Mouse (Mus musculus): ENCODE results near the gene Lpxn. TPM values are rescaled to one million over a fixed set of nuclear protein-coding genes. Genes with fewer than 3 reads are reported as not detected.

The Lpxn gene
- 7.8 and 9.9 TPM in 2 replicates for total RNA-seq (2014; fragmentation: Nextera tagmentation)
- 6.4 and 10.6 TPM in 2 replicates for total RNA-seq (2017)

GRCm38 (mm10) chr19:12795511-12796327 lies at the start of gene Lpxn, which contains the start of gene Zfp91:
TSS of gene Lpxn (plus strand) at chr19:12796193.
TSS of gene Zfp91 (minus strand) at chr19:12796126.
- peak; percentile 60 for ATAC-seq (replicated peaks; ENCODE audit: poor library complexity, severe bottlenecking)

- ATAC-seq (replicated peaks; ENCODE audit: poor library complexity, severe bottlenecking) = no peak
Measured at GRCm38 (mm10) chr19:12756286-12756685, 39.7 kb upstream of the Lpxn start.

GRCm38 (mm10) chr19:12758936-12759478 lies 37.0 kb upstream of the Lpxn start:
- ATAC-seq (replicated peaks; ENCODE audit: poor library complexity, severe bottlenecking) = no peak

GRCm38 (mm10) chr19:12759656-12760055 lies 36.3 kb upstream of the Lpxn start:
- no peak for ATAC-seq (replicated peaks; ENCODE audit: poor library complexity, severe bottlenecking)

DNA sequence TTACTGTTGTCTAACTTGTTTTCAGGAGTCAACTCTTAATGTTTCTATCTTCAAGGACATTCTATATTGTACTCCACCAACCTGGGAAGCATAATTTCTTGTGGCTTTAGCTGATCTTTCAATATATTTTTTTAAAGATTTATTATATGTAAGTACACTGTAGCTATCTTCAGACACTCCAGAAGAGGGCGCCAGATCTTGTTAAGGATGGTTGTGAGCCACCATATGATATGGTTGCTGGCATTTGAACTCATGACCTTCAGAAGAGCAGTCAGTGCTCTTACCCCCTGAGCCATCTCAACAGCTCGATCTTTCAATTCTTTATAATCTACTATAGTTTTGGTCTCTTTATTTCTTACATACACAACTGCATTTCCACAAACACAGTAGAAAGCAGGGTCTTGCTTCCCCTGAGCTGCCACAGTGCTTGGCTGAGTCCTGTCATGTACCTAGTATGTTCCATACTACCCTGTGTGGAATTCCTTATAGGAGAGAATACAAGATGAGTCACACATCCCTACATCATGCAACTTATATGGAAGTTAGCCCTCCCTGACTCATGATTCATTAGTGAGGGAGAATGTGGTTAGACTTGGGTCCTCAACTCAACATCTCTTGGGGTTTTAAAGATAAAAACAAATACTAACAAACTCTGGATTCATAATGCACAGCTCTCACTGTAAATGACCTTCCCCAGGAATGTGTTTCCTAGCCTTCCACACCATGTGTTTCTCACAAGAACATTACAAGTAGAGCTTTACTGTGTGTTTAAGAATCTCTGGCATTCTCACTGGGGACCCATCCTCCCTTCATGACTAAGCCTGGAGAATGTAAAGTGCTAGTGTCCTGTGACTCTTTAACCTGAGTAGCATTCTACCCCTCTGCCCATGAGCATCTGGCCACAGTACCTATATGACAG lies 33.5 kb upstream of the Lpxn start:
- ATAC-seq (replicated peaks; ENCODE audit: poor library complexity, severe bottlenecking) = no peak

- ATAC-seq (replicated peaks; ENCODE audit: poor library complexity, severe bottlenecking) = no peak
Measured at GRCm38 (mm10) chr19:12765308-12765707, 30.7 kb upstream of the Lpxn start, which contains the start of gene Cntf. TSS of gene Cntf (minus strand) at chr19:12765632.

DNA sequence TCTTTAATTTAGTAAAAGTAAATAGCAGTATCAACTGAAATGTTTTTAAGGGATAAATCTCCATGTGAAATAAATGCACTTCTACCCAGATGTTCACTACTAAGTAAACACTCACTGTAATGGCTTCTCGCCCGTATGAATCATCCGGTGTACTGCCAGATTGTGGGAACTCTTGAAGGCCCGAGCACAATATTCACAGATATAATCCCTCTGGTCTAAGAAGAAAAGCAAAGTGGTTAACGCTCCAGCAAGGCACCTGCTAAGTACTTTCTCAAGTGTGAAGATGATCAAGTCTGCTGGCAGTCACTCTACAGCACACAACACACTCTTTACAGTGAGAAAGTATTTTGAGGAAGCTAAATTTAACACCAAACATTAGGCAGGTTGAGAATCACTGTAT lies 25.1 kb upstream of the Lpxn start:
- no peak for ATAC-seq (replicated peaks; ENCODE audit: poor library complexity, severe bottlenecking)

DNA sequence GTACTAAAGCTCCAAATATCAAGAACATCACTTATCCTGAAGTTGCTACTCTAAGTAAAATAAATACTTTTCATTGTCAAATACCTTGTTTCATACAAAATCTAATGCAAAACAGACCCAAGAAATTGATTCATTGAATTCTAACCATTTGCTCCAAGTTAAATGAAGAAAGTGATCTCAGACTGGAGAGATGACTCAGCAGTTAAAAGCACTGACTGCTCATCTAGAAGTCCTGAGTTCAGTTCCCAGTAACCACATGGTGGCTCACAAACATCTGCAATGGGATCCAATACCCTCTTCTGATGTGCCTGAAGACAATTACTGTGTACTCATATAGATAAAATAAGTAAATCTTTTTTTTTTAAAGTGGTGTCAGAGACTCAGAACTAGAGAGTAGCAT lies 15.6 kb upstream of the Lpxn start:
- no peak for ATAC-seq (replicated peaks; ENCODE audit: poor library complexity, severe bottlenecking)

DNA sequence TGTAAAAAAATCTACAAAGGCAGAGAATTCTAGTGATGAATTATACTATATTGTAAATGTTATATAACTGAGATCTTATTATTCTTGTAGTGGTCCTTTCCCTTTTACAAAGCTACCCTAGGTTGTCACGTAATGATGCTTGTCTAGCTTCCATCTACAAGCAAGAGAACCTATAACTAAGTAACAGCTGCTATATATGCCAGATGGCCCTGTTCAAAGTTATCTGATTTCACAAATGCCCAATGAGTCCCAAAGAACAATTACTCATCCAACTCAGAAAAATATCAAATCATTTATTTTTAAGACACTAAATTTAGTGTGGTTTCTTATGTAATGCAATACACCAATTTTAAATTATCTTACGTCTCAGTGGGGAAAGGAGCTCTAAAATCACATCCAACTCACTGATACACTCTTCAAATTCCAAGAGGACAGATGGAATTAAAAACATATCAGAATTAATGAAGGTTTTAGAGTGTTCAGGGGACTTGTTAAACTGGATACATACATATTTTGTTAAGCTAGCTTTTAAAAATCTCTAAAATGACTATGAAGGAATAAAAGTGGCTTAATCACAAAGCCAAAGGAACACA lies 9.1 kb upstream of the Lpxn start:
- ATAC-seq (replicated peaks; ENCODE audit: poor library complexity, severe bottlenecking) = no peak

- ATAC-seq (replicated peaks; ENCODE audit: poor library complexity, severe bottlenecking) = no peak
Measured at GRCm38 (mm10) chr19:12787721-12788120, 8.3 kb upstream of the Lpxn start.

- no peak for ATAC-seq (replicated peaks; ENCODE audit: poor library complexity, severe bottlenecking)
Measured at GRCm38 (mm10) chr19:12792374-12792773, 3.6 kb upstream of the Lpxn start.

DNA sequence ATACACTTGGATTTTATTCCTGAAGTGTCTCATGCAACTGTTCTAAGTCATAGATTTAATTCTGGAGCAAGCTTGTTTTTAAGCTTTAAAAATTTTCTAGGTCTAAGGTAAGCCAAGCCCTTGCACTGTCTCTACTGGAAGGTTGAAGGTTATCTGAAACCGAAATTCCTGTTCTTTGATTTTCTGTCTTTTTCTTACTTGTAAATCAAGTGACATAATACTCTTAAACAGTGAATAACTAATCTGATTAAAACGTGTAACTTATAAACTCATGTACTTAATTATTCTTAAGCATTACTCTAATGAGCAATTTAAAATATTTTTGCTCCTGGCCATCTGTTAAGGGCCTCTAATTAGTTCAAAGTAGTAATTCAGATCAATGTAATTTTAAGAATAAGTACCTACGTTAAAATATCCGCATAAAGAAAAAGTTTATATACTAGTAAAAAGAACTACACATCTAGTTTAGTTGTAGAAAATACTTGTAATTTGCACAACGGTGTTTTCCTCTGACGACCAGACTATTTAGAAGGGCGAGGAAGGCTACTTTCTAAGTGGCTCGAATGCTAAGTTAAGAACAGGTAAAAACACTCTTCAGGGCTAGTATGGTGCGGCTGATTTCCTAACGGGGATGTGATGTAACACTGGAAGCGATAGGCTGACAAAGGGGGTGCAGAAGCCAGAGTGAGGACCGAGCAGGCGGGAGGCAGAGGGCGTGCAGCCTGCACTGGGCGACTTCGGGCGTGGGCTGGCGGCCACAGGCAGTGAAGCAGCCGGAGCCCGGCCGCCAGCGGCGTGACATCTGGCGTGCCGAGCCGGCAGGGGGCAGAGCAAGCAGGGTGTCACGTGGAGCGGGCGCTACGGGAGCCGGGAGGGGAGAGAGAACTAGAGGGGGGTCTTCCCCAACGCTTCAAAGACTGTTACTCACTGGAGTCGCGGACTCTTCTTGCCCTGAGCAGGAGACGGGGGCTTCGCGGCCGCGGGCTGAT lies 1.6 kb upstream of the Lpxn start:
- ATAC-seq (replicated peaks; ENCODE audit: poor library complexity, severe bottlenecking) = peak; percentile 45

GRCm38 (mm10) chr19:12795110-12795509 lies 883 bp upstream of the Lpxn start:
- no peak for ATAC-seq (replicated peaks; ENCODE audit: poor library complexity, severe bottlenecking)

DNA sequence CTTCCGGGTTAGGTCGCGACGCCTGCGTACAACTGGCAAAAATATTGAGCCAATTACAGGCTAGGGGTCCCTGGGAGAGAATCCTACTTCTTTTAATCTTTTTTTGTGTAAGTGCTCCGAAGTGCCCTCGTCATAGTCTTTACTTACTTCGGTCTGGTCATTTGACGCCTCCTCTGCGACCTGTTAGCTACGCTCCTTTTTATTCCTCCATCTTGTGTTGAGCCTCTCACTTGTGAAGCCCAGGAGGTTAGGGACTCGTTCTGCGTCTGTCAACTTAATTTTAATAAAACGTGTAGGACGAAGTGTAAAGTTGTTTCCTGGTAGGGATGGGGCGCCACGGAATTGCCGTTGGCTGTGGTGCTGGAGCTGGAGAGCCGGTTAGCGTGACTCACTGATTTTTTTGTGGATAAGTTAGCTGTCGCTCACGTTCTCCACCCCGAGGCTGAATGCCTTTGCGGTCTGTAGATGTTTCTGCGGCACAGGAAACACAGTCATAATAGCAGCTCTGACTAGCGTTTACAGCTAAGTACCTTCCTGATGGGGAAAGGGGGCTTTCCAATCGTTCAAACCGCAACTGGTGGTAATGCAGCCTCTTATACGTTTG lies 437 bp downstream of the Lpxn start:
- peak; percentile 38 for ATAC-seq (replicated peaks; ENCODE audit: poor library complexity, severe bottlenecking)

- no peak for ATAC-seq (replicated peaks; ENCODE audit: poor library complexity, severe bottlenecking)
Measured at GRCm38 (mm10) chr19:12797071-12797470, 1.1 kb downstream of the Lpxn start.

GRCm38 (mm10) chr19:12798404-12798803 lies 2.4 kb downstream of the Lpxn start:
- peak; percentile 8 for ATAC-seq (replicated peaks; ENCODE audit: poor library complexity, severe bottlenecking)

DNA sequence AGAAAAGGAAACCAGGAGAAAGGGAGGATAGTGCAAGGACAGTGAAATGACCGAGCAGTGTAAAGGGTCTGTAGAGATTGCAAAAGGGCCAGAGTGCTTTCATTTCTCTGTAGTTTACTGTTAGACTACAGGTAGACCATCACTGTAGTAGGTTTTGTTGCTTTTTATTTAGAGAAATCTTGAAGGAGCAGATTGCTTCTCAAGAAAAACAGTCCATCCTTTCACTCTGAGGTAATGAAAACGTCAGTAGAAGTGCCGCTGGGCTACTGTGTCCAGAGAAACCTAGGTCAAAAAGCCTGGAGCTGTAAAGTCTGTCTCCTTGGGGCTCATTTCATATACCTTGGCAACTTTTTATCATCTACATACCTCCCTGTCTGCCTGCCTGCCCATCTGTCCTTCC lies 3.1 kb downstream of the Lpxn start:
- ATAC-seq (replicated peaks; ENCODE audit: poor library complexity, severe bottlenecking) = no peak

DNA sequence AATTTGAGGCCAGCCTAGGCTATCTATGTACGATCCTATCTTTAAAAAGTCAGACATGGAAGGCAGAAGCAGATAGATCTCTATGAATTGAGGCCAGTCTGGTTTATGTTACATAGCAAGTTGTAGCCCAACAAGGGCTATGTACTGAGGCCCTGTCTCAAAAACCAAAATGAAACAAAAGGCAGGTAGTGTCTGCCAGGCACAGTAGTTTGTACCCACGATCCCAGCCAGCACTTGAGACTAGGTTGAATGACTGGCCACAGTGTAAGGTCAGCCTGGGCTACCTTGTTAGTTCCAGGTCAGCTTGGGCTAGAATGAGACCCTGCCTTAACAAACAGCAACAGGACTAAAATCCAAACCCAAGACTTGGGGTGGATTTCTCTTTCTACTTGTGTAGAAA lies 4.6 kb downstream of the Lpxn start:
- no peak for ATAC-seq (replicated peaks; ENCODE audit: poor library complexity, severe bottlenecking)

GRCm38 (mm10) chr19:12801046-12801445 lies 5.1 kb downstream of the Lpxn start:
- ATAC-seq (replicated peaks; ENCODE audit: poor library complexity, severe bottlenecking) = peak; percentile 50

Data from granulocyte monocyte progenitor cell, adult 5-6 weeks (primary cell).